Mouse (Mus musculus): Measurements from ENCODE around the gene Insl6. TPM values are rescaled to one million over a fixed set of nuclear protein-coding genes. Genes with fewer than 3 reads are reported as not detected.

Insl6 gene
- polyA plus RNA-seq, 1 experiment = 1.5 TPM

GRCm38 (mm10) chr19:29272011-29272809, 52.9 kb downstream of the Insl6 start:
- Histone ChIP-seq H3K4me1 (ENCODE audit: control insufficient read depth, insufficient read depth, insufficient read length) (peaks cover 2% of the 10 kb centered on the region; the same call in 1 of the 2 replicates), H3K27me3 (ENCODE audit: control insufficient read depth, insufficient read depth, low read length) (no peaks in the 10 kb centered on the region), H3K36me3 (ENCODE audit: control insufficient read depth, insufficient read depth, low read length) (peaks cover 20% of the 10 kb centered on the region), H3K4me3 (ENCODE audit: extremely low read depth, insufficient read depth, insufficient read length) (no peak overlapping the region), H3K27ac (ENCODE audit: insufficient read depth, low read length) (no peak overlapping the region)
- DNase-seq (ENCODE audit: low read depth in 1 of 2, low spot score in 2 of 2) = no peak
- WGBS = 87% methylated on average over 3 of the region's 3 CpGs
- TF ChIP-seq CTCF (IDR thresholded peaks at IDR 0.05; ENCODE audit: extremely low read depth, insufficient read depth, insufficient read length, insufficient replicate concordance) (no peak), POLR2A (IDR thresholded peaks at IDR 0.05; ENCODE audit: low read depth, low read length) (no peak)

Other genes with a start within 250 kb of the Insl6 start
- 12.7 and 16.0 TPM in 2 replicates for gene Rcl1, start 224.0 kb downstream of the Insl6 start, polyA plus RNA-seq (2012; rRNA removed)
- gene Jak2, start 73.5 kb downstream of the Insl6 start, polyA plus RNA-seq (2012; rRNA removed) = 7.7 and 8.7 TPM in 2 replicates
- gene Rln1, start 9.3 kb upstream of the Insl6 start, polyA plus RNA-seq (2012; rRNA removed) = not detected in 2 replicates
- 55.6 and 63.9 TPM in 2 replicates for gene Plgrkt, start 42.0 kb upstream of the Insl6 start, polyA plus RNA-seq (2012; rRNA removed)
- 10.4 and 11.0 TPM in 2 replicates for gene Cd274, start 42.1 kb upstream of the Insl6 start, polyA plus RNA-seq (2012; rRNA removed)
- 1.0 and 1.2 TPM in 2 replicates for gene Pdcd1lg2, start 85.6 kb upstream of the Insl6 start, polyA plus RNA-seq (2012; rRNA removed)
- gene Ric1, start 196.9 kb upstream of the Insl6 start, polyA plus RNA-seq (2012; rRNA removed) = 6.7 and 8.4 TPM in 2 replicates

All from spleen, adult 2 months (tissue).